Mouse (Mus musculus): ENCODE data around the gene Gm10135. TPM values are rescaled to one million over a fixed set of nuclear protein-coding genes. Genes with fewer than 3 reads are reported as not detected.

Gene Gm10135
- polyA plus RNA-seq, 1 experiment from 2014 or later = not detected

- H3K27me3 ChIP-seq = no peaks in the 10 kb centered on the region
- H3K27ac ChIP-seq = no peak overlapping the region
- WGBS = 92% methylated on average over 8 of the region's 8 CpGs
- H3K4me3 ChIP-seq (replicated peaks) = no peak overlapping the region
- no peaks in the 10 kb centered on the region for H3K36me3 ChIP-seq
- peaks cover 12% of the 10 kb centered on the region for H3K4me1 ChIP-seq (replicated peaks)
- ATAC-seq (ENCODE audit: insufficient number of reproducible peaks, insufficient read depth, low FRiP score, low TSS enrichment, low read depth) = no peak
- no peak overlapping the region for H3K9ac ChIP-seq (replicated peaks)
- H3K4me2 ChIP-seq = no peak overlapping the region
- H3K9me3 ChIP-seq = no peaks in the 10 kb centered on the region
Observed at GRCm38 (mm10) chr5:72921171-72921570, 53.3 kb downstream of the Gm10135 start.

- Histone ChIP-seq H3K9ac (replicated peaks) (no peak overlapping the region), H3K9me3 (no peaks in the 10 kb centered on the region), H3K4me3 (replicated peaks) (no peak overlapping the region), H3K36me3 (no peaks in the 10 kb centered on the region), H3K27ac (no peak overlapping the region), H3K4me1 (replicated peaks) (peaks cover 16% of the 10 kb centered on the region), H3K27me3 (no peaks in the 10 kb centered on the region), H3K4me2 (no peak overlapping the region)
- WGBS = 91% methylated on average over 4 of the region's 4 CpGs
- no peak for ATAC-seq (ENCODE audit: insufficient number of reproducible peaks, insufficient read depth, low FRiP score, low TSS enrichment, low read depth)
Observed at GRCm38 (mm10) chr5:72920416-72920815, 54.1 kb downstream of the Gm10135 start.

GRCm38 (mm10) chr5:72916851-72917250 lies 57.7 kb downstream of the Gm10135 start:
- no peak overlapping the region for H3K27ac ChIP-seq
- H3K4me3 ChIP-seq (replicated peaks) = no peak overlapping the region
- H3K4me1 ChIP-seq (replicated peaks) = peaks cover 22% of the 10 kb centered on the region
- peak overlapping the region; percentile 59 for H3K4me2 ChIP-seq
- 64% methylated on average over 1 of the region's 1 CpGs for whole genome bisulfite sequencing
- no peaks in the 10 kb centered on the region for H3K36me3 ChIP-seq
- H3K9ac ChIP-seq (replicated peaks) = no peak overlapping the region
- no peak for ATAC-seq (ENCODE audit: insufficient number of reproducible peaks, insufficient read depth, low FRiP score, low TSS enrichment, low read depth)
- H3K27me3 ChIP-seq = peaks cover 4% of the 10 kb centered on the region
- no peaks in the 10 kb centered on the region for H3K9me3 ChIP-seq

- peak overlapping the region; percentile 97; the same call in 1 of the 2 replicates for H3K27ac ChIP-seq
- 35% methylated on average over 4 of the region's 4 CpGs for WGBS
Observed at GRCm38 (mm10) chr5:72916048-72916447, 58.5 kb downstream of the Gm10135 start.

More at GRCm38 (mm10) chr5:72916048-72916447, 58.5 kb downstream of the Gm10135 start:
- no peaks in the 10 kb centered on the region for H3K9me3 ChIP-seq
- H3K4me1 ChIP-seq (replicated peaks) = peaks cover 22% of the 10 kb centered on the region
- H3K4me2 ChIP-seq = peak overlapping the region; percentile 59
- no peaks in the 10 kb centered on the region for H3K36me3 ChIP-seq
- ATAC-seq (ENCODE audit: insufficient number of reproducible peaks, insufficient read depth, low FRiP score, low TSS enrichment, low read depth) = no peak
- peak overlapping the region; percentile 99 for H3K4me3 ChIP-seq (replicated peaks)
- H3K9ac ChIP-seq (replicated peaks) = peak overlapping the region; percentile 98
- H3K27me3 ChIP-seq = peaks cover 8% of the 10 kb centered on the region

Other genes starting within 250 kb of the Gm10135 start
- not detected in 2 replicates for gene Txk, start 221.9 kb downstream of the Gm10135 start, polyA plus RNA-seq (2016; fragmentation: Nextera tagmentation; extraction: Ambion mirVana)
- 2.5 and 3.4 TPM in 2 replicates for gene Tec, start 106.2 kb downstream of the Gm10135 start, polyA plus RNA-seq (2016; fragmentation: Nextera tagmentation; extraction: Ambion mirVana)
- gene Slain2, start 60.4 kb downstream of the Gm10135 start, polyA plus RNA-seq (2016; fragmentation: Nextera tagmentation; extraction: Ambion mirVana) = 21.2 and 24.2 TPM in 2 replicates
- gene Slc10a4, start 32.2 kb upstream of the Gm10135 start, polyA plus RNA-seq (2016; fragmentation: Nextera tagmentation; extraction: Ambion mirVana) = 0.58 and 0.59 TPM in 2 replicates